Mouse (Mus musculus): ENCODE measurements around the gene Zbtb17. TPM values are rescaled to one million over a fixed set of nuclear protein-coding genes. Genes with fewer than 3 reads are reported as not detected.

The Zbtb17 gene
- polyA plus RNA-seq, 1 experiment from 2014 or later = 44.2 TPM

GRCm38 (mm10) chr4:141459766-141460165 is 15.3 kb downstream of the Zbtb17 start:
- DNase-seq (ENCODE audit: low spot score) (no peak), ATAC-seq (ENCODE audit: insufficient number of reproducible peaks, low FRiP score, low TSS enrichment, low read depth) (no peak)
- peaks cover 11% of the 10 kb centered on the region for H3K4me1 ChIP-seq (ENCODE audit: control insufficient read depth, insufficient read depth, low read length)
- no peak overlapping the region for H3K27ac ChIP-seq (replicated peaks; ENCODE audit: low read depth, low read length)
- H3K4me2 ChIP-seq (ENCODE audit: low read depth, severe bottlenecking) = no peak overlapping the region
- no peaks in the 10 kb centered on the region for H3K9me3 ChIP-seq (ENCODE audit: control insufficient read depth, low read length)
- H3K27me3 ChIP-seq (ENCODE audit: control insufficient read depth, insufficient read depth, low read length) = no peaks in the 10 kb centered on the region
- H3K36me3 ChIP-seq (ENCODE audit: control insufficient read depth, insufficient read depth, low read length) = peaks cover 21% of the 10 kb centered on the region
- H3K9ac ChIP-seq (ENCODE audit: low read length) = no peak overlapping the region
- no peak overlapping the region for H3K4me3 ChIP-seq (ENCODE audit: low read depth, low read length)
- WGBS = 90% methylated on average over 9 of the region's 9 CpGs

GRCm38 (mm10) chr4:141460481-141460880 is 16.0 kb downstream of the Zbtb17 start:
- Histone ChIP-seq H3K4me3 (ENCODE audit: low read depth, low read length) (no peak overlapping the region), H3K27ac (replicated peaks; ENCODE audit: low read depth, low read length) (no peak overlapping the region), H3K36me3 (ENCODE audit: control insufficient read depth, insufficient read depth, low read length) (peaks cover 28% of the 10 kb centered on the region), H3K4me2 (ENCODE audit: low read depth, severe bottlenecking) (no peak overlapping the region), H3K9ac (ENCODE audit: low read length) (no peak overlapping the region), H3K27me3 (ENCODE audit: control insufficient read depth, insufficient read depth, low read length) (no peaks in the 10 kb centered on the region), H3K9me3 (ENCODE audit: control insufficient read depth, low read length) (no peaks in the 10 kb centered on the region), H3K4me1 (ENCODE audit: control insufficient read depth, insufficient read depth, low read length) (peaks cover 11% of the 10 kb centered on the region)
- no peak for ATAC-seq (ENCODE audit: insufficient number of reproducible peaks, low FRiP score, low TSS enrichment, low read depth)
- no peak for DNase-seq (ENCODE audit: low spot score)
- 95% methylated on average over 4 of the region's 4 CpGs for WGBS

GRCm38 (mm10) chr4:141461088-141461487 is 16.6 kb downstream of the Zbtb17 start:
- H3K36me3 ChIP-seq (ENCODE audit: control insufficient read depth, insufficient read depth, low read length) = peaks cover 31% of the 10 kb centered on the region

GRCm38 (mm10) chr4:141461576-141461975 is 17.1 kb downstream of the Zbtb17 start:
- Histone ChIP-seq H3K4me1 (ENCODE audit: control insufficient read depth, insufficient read depth, low read length) (peaks cover 11% of the 10 kb centered on the region), H3K9ac (ENCODE audit: low read length) (no peak overlapping the region), H3K27ac (replicated peaks; ENCODE audit: low read depth, low read length) (no peak overlapping the region), H3K27me3 (ENCODE audit: control insufficient read depth, insufficient read depth, low read length) (no peaks in the 10 kb centered on the region), H3K36me3 (ENCODE audit: control insufficient read depth, insufficient read depth, low read length) (peaks cover 35% of the 10 kb centered on the region), H3K4me2 (ENCODE audit: low read depth, severe bottlenecking) (no peak overlapping the region), H3K9me3 (ENCODE audit: control insufficient read depth, low read length) (no peaks in the 10 kb centered on the region), H3K4me3 (ENCODE audit: low read depth, low read length) (no peak overlapping the region)
- 94% methylated on average over 12 of the region's 12 CpGs for WGBS
- ATAC-seq (ENCODE audit: insufficient number of reproducible peaks, low FRiP score, low TSS enrichment, low read depth) = no peak
- no peak for DNase-seq (ENCODE audit: low spot score)

More at GRCm38 (mm10) chr4:141461088-141461487, 16.6 kb downstream of the Zbtb17 start:
- DNase-seq (ENCODE audit: low spot score) (no peak), ATAC-seq (ENCODE audit: insufficient number of reproducible peaks, low FRiP score, low TSS enrichment, low read depth) (no peak)
- H3K27ac ChIP-seq (replicated peaks; ENCODE audit: low read depth, low read length) = no peak overlapping the region
- H3K27me3 ChIP-seq (ENCODE audit: control insufficient read depth, insufficient read depth, low read length) = no peaks in the 10 kb centered on the region
- H3K4me3 ChIP-seq (ENCODE audit: low read depth, low read length) = no peak overlapping the region
- WGBS = 76% methylated on average over 12 of the region's 12 CpGs
- H3K4me2 ChIP-seq (ENCODE audit: low read depth, severe bottlenecking) = no peak overlapping the region
- no peak overlapping the region for H3K9ac ChIP-seq (ENCODE audit: low read length)
- H3K4me1 ChIP-seq (ENCODE audit: control insufficient read depth, insufficient read depth, low read length) = peaks cover 11% of the 10 kb centered on the region
- H3K9me3 ChIP-seq (ENCODE audit: control insufficient read depth, low read length) = no peaks in the 10 kb centered on the region

- Histone ChIP-seq H3K36me3 (ENCODE audit: control insufficient read depth, insufficient read depth, low read length) (peaks cover 43% of the 10 kb centered on the region), H3K27me3 (ENCODE audit: control insufficient read depth, insufficient read depth, low read length) (no peaks in the 10 kb centered on the region), H3K9me3 (ENCODE audit: control insufficient read depth, low read length) (no peaks in the 10 kb centered on the region), H3K9ac (ENCODE audit: low read length) (no peak overlapping the region), H3K27ac (replicated peaks; ENCODE audit: low read depth, low read length) (no peak overlapping the region), H3K4me1 (ENCODE audit: control insufficient read depth, insufficient read depth, low read length) (peaks cover 4% of the 10 kb centered on the region), H3K4me3 (ENCODE audit: low read depth, low read length) (no peak overlapping the region), H3K4me2 (ENCODE audit: low read depth, severe bottlenecking) (no peak overlapping the region)
- DNase-seq (ENCODE audit: low spot score) (no peak), ATAC-seq (ENCODE audit: insufficient number of reproducible peaks, low FRiP score, low TSS enrichment, low read depth) (no peak)
- 85% methylated on average over 14 of the region's 14 CpGs for WGBS
Observed at GRCm38 (mm10) chr4:141463472-141463871, 19.0 kb downstream of the Zbtb17 start.

- H3K4me2 ChIP-seq (ENCODE audit: low read depth, severe bottlenecking) = no peak overlapping the region; the same call in 1 of the 2 replicates
- 80% methylated on average over 16 of the region's 16 CpGs for WGBS
- no peaks in the 10 kb centered on the region for H3K9me3 ChIP-seq (ENCODE audit: control insufficient read depth, low read length)
- no peak for DNase-seq (ENCODE audit: low spot score)
- H3K4me3 ChIP-seq (ENCODE audit: low read depth, low read length) = no peak overlapping the region
- no peaks in the 10 kb centered on the region for H3K4me1 ChIP-seq (ENCODE audit: control insufficient read depth, insufficient read depth, low read length)
- ATAC-seq (ENCODE audit: insufficient number of reproducible peaks, low FRiP score, low TSS enrichment, low read depth) = no peak
- no peaks in the 10 kb centered on the region for H3K27me3 ChIP-seq (ENCODE audit: control insufficient read depth, insufficient read depth, low read length)
- peaks cover 44% of the 10 kb centered on the region for H3K36me3 ChIP-seq (ENCODE audit: control insufficient read depth, insufficient read depth, low read length)
- H3K27ac ChIP-seq (replicated peaks; ENCODE audit: low read depth, low read length) = no peak overlapping the region
- no peak overlapping the region for H3K9ac ChIP-seq (ENCODE audit: low read length)
Observed at GRCm38 (mm10) chr4:141464722-141465121, 20.3 kb downstream of the Zbtb17 start.

GRCm38 (mm10) chr4:141465512-141466288 is 21.2 kb downstream of the Zbtb17 start:
- Histone ChIP-seq H3K4me1 (ENCODE audit: control insufficient read depth, insufficient read depth, low read length) (no peaks in the 10 kb centered on the region), H3K36me3 (ENCODE audit: control insufficient read depth, insufficient read depth, low read length) (peaks cover 44% of the 10 kb centered on the region), H3K9ac (ENCODE audit: low read length) (no peak overlapping the region), H3K4me3 (ENCODE audit: low read depth, low read length) (no peak overlapping the region), H3K4me2 (ENCODE audit: low read depth, severe bottlenecking) (no peak overlapping the region), H3K27ac (replicated peaks; ENCODE audit: low read depth, low read length) (no peak overlapping the region), H3K27me3 (ENCODE audit: control insufficient read depth, insufficient read depth, low read length) (no peaks in the 10 kb centered on the region), H3K9me3 (ENCODE audit: control insufficient read depth, low read length) (no peaks in the 10 kb centered on the region)
- ATAC-seq (ENCODE audit: insufficient number of reproducible peaks, low FRiP score, low TSS enrichment, low read depth) (no peak), DNase-seq (ENCODE audit: low spot score) (no peak)
- WGBS = 93% methylated on average over 34 of the region's 34 CpGs

- ATAC-seq (ENCODE audit: insufficient number of reproducible peaks, low FRiP score, low TSS enrichment, low read depth) = no peak
- DNase-seq (ENCODE audit: low spot score) = no peak
- 92% methylated on average over 16 of the region's 16 CpGs for WGBS
- Histone ChIP-seq H3K9ac (ENCODE audit: low read length) (no peak overlapping the region), H3K4me3 (ENCODE audit: low read depth, low read length) (no peak overlapping the region), H3K9me3 (ENCODE audit: control insufficient read depth, low read length) (no peaks in the 10 kb centered on the region), H3K4me1 (ENCODE audit: control insufficient read depth, insufficient read depth, low read length) (no peaks in the 10 kb centered on the region), H3K27ac (replicated peaks; ENCODE audit: low read depth, low read length) (no peak overlapping the region), H3K27me3 (ENCODE audit: control insufficient read depth, insufficient read depth, low read length) (no peaks in the 10 kb centered on the region), H3K36me3 (ENCODE audit: control insufficient read depth, insufficient read depth, low read length) (peaks cover 47% of the 10 kb centered on the region), H3K4me2 (ENCODE audit: low read depth, severe bottlenecking) (no peak overlapping the region)
Observed at GRCm38 (mm10) chr4:141466289-141466795, 21.9 kb downstream of the Zbtb17 start.
